Mouse (Mus musculus): ENCODE results near the gene Eps8l1.
"Not testable (repeated sequence)": the region's sequence is repeated elsewhere in the genome, so short reads cannot be mapped to it uniquely, and the experiment has no call there.

The Eps8l1 gene

DNA sequence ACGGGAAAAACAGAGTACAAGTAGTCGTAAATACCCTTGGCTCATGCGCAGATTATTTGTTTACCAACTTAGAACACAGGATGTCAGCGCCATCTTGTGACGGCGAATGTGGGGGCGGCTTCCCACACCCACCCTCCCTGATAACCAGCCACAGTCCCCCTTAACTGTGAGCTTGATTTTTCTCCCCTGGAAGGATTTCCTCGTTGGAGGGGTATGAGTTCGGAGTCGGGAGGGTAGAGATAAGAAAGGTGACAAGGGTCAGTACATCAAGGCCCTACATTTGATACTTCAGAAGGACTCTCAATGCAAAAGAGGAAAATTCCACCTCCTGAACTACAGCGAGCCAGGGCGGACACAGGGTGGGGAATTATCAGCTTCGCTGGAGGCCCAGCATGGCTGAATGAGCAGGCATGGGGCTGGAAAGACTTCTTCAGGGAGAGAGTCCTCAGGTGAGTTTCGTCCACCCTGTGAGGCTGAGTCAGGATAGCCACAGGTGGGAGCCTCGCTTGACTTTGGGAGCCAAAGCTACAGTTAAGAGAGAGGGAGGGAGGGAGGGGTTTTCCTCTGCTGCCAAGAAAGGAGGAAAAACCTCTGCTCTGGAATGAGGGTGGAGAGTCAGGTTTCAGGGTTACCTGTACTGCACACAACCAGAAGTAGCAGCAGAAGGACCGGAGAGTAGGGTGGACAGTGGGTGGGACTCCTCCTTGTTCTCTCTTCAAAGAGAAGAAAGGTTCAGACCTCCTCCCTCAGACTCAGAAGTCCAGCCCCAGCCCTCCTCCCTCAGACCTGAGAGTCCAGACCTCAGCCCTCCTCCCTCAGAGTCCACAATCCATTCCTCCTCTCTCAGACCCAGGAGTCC, at the start of gene Eps8l1:
Gene Eps8l1, plus strand, starts transcription at position 99 of the 859 bp plus-strand sequence.
- peak; percentile 39 for DNase-seq

DNA sequence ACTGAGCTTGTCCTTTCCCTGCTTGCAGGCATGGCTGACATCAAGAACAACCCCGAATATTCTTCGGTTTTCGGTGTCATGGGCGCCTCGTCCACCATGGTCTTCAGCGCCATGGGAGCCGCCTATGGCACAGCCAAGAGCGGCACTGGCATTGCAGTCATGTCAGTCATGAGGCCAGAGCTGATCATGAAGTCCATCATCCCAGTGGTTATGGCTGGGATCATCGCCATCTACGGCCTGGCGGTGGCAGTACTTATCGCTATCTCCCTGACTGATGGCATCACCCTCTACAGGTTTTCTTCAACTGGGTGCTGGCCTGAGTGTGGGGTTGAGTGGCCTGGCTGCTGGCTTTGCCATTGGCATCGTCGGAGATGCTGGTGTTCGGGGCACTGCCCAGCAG, 48.1 kb upstream of the Eps8l1 start:
- DNase-seq = not testable (repeated sequence)

DNA sequence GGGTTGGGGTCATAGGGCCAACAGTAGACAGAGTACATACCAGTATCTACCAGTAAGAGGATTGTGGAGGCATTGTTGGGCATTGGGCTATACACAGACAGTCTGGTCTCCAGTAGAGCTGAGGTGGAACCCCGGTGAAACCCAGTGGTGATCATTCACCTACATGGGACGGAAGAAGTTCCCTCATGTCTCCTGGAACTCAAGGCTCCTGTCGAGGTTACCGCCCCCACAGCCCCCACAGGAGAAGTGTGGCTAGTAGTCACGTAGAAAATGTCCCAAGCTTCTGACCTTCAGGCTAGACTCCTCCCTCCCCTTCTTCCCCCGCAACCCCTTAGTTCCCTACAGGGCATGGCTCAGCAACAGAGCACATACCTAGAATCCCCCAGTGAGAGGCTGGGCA, 40.8 kb upstream of the Eps8l1 start:
- no peak for DNase-seq

DNA sequence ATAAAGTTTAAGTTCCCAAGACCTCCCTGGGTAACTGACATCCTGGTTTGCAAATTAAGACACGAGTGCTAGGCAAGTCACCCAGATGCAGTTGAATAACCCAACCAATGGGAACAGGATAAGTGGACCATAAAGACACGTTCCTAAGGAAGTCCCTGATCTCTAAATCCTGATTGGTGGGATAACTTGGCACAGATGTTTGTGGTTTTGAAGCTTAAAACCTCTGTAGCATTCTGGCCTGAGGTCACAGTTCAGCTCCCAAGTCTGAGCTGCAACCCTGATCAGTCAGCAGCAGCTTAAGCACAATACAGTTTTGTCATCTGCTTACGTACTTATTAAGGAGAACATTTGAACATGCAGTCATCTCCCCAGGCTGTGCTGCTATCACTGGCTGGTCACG, 40.2 kb upstream of the Eps8l1 start:
- DNase-seq = no peak

DNA sequence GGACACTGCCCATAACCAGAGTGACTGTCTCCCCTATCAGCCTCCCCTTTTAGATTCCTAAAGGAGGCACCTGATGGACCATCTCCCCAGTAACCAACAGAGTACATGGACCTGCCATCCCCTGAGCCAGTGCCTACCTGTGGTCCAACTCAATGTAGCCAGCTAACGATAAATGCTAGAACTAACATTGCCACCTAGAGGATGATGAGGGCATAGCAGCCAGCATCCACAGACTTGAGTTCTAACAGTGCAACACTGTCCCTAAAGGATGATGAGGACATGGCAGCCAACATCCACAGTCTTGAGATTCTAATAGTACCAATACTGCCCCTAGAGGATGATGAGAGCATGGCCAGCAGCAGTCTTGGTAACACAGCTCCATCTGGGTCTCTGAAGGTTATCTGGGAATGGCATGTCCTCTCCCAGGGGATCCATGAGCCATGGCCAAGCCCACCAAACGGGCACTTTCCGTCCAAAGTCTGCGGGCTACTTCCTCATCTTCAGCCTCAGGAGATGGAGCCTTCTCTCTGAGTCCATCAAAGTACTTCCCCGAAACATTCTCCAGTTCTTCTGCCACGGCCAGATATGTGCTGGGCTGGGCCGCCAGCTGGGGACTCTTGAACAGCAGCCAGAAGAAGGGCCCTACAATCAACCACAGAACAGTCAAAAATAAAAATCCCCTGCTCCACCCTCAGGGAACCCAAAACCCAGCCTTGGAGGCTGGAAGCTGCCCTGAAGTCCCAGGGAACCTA, 33.1 kb upstream of the Eps8l1 start:
- DNase-seq = peak; percentile 94

DNA sequence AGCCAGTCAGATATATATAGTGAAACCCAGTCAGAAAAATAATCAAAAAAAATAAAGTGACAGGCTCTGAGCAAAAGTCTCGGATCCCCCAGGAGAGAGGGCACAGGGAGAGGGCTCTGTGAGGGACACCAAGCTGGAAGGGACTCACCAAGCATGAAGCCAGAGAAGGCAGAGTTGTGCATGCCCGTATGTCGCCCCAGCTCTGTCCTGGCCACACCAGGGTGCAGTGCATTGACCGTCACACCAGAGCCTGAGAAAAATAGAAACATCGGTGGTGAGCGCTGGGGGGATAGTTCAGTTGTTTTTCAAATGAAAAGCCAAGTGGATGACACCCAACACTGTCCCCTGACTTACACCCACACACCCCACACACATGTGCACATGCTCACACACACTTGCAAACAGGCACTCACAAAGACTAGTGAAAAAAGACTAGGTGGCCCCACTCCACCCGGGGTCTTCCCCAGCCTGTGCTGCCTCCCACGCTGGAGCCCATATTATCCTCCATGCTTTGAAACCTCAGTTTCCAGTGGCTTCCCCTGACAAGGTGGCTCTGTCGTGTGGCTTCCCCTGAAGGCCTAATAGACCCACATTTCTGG, 30.1 kb upstream of the Eps8l1 start:
- DNase-seq = no peak

DNA sequence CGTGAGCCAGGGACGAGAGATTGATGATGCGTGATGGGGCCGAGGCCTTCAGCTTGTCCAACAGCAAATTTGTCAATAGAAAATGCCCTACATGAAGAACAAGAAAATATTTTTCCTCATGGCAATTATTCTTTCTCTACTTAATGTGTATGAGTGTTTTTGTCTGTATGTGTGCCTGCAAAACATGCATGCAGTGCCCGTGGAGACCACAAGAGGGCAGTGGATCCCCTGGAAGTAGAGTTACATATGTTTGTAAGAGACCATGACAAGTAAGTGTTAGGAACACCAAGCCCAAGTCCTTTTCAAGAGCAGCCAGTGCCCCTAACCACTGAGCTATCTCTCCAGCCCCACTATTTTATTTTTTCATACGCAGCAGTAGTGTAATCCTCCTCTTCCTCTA, 28.9 kb upstream of the Eps8l1 start:
- DNase-seq = peak; percentile 86

DNA sequence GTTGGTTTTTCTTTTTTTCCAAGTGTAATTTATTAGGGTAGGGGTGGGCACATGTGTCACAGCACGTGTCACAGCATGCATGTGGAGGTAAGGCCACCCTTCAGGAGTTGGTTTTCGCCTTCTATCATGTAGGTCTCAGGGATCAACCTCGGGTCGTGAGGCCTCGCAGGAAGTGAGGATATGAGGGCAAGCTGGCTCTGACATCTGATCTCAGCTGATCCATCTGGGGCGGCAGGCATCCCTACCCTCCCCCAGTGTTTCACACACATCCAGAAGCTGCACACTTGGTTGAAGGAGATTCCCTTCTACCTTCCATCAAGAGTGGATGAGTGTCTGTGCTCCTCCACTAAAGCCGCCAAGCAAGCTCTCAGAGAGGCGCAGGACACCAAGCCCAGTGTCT, 28.4 kb upstream of the Eps8l1 start:
- DNase-seq = no peak

DNA sequence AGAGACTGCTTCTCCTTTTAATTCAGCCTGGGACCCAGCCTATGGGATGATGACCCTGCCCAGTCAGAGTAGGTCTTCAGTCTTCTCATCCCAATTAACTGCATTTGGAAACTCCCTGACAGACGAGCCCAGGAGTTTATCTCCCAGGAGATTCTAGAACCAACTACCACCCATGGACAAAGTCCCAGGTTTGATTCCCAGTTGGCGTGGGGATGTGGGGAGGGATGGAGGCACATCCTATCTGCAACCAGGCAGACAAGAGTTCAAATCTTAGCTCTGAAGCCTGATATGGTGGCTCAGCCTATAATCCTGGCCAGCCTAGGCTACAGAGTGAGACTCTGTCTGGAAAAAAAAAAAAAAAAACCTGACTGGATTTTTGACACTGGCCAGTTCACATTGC, 22.8 kb upstream of the Eps8l1 start:
- no peak for DNase-seq

DNA sequence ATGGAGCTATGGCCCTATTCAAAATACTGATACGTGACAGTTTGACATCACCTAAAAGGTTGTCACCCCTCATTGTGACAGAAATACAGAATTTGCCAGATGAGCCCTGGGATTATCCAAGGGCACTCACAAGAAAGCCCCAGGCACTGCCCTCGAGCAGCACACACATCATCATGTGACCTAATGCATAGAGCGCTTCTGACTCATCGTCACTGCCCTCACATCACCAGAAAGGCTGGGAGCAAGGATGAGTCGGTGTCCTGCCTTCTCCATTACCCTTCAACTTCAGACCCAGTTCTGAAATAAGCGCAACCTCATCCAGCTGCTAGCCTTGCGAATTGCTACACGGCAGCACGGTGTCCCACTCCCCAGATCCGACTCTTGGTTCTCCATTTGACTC, 19.9 kb upstream of the Eps8l1 start:
- no peak for DNase-seq

DNA sequence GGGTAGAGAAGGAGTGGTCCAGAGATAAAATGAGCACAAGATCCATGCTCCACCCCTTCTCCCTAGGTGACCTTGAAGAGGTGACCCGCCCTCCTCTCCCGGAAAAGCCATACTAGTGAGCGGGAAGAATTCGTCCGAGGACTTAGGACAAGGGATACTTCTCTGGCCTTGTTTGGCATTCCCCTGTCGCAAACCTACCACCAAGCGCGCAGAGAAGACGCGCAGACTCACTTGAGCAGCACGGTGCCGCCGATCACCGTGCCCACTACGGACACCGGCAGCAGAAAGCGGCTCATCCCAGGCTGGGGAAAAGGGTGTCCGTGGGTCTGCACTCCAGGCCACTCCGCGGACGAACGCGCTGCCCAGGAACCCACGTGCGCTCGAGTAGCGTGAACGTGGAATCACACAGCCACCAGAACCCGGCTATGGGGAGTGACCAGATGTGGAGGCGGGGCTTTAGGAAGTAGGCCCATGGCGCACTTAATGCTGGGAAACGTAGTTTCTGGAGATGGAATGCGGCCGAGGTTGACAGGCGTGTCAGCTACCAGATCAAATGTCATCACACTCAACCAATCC, 15.2 kb upstream of the Eps8l1 start, which contains the start of gene Rdh13:
Gene Rdh13, minus strand, starts transcription at position 434 of the 576 bp plus-strand sequence.
- peak; percentile 88 for DNase-seq

DNA sequence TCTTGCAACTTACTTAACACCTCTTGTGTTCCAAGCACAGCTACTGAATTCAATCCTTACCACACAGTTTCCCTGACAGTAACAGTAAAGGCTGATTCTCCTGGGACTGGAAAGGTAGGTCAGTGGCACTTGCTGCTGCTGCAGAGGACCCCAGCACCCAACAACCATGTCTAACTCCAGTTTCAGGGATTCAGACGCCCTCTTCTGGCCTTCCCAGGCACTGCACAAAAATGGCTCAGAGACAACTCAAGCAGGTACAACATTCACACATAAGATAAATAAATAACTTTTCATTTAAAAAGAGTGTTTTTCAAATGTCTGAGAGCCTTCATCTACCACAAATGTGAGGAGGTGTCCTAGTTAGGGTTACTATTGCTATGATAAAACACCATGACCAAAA, 13.3 kb upstream of the Eps8l1 start:
- DNase-seq = no peak

DNA sequence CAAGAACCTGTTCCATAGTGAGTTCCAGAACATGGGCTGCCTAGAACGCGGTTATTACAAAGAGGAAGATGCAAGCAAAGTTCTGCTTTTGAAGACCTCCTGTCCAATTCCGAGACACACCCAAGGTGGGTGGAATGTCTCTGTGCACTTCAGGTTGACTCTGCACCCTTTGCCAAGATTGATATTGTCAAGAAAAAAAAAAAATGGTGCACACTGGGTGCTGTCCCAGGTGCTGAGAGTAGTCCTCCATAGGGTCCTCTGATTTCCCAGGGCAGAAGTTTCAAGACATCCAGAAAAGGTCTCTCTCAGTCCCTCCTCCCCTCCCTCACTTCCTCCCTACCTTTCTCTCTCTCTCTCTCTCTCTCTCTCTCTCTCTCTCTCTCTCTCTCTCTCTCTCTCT, 12.0 kb upstream of the Eps8l1 start:
- DNase-seq = no peak

DNA sequence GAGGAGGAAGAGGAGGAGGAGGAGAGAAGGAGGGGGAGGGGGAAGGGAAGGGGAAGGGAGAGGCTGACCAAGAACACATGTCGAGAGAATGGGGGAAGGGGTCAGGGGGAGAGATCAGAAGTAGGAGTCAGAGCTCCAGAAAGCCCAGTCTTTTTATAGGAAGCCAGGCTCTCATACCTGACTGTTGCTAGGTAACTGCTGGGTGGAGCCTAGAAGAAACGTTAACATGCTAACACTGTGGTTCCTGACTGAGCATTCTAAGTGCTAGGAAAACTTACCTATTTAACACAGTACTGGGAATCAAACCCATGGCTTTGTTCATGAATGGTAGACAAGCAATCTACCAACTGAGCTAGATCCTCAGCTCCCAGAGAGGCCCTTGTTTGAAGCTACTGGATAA, 11.3 kb upstream of the Eps8l1 start:
- no peak for DNase-seq

DNA sequence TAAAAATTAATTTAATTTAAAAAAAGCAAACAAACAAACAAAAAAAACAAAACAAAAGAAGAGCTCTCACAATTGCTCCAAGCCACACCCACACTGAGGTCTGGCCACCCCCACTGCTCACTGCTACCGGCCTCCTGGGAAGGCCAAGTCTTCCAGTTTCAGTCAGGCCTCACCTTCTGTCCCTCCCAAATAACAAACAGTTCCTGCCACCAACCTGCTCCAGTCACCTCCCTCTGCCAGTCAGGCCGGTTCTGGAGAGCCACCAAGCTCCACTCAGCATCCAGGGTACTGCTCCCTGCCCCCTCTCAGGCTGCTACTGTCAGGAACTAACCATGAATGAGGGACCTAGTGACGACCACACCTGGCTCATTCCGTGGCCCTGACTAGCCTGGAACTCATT, 7.8 kb upstream of the Eps8l1 start:
- peak; percentile 51 for DNase-seq

DNA sequence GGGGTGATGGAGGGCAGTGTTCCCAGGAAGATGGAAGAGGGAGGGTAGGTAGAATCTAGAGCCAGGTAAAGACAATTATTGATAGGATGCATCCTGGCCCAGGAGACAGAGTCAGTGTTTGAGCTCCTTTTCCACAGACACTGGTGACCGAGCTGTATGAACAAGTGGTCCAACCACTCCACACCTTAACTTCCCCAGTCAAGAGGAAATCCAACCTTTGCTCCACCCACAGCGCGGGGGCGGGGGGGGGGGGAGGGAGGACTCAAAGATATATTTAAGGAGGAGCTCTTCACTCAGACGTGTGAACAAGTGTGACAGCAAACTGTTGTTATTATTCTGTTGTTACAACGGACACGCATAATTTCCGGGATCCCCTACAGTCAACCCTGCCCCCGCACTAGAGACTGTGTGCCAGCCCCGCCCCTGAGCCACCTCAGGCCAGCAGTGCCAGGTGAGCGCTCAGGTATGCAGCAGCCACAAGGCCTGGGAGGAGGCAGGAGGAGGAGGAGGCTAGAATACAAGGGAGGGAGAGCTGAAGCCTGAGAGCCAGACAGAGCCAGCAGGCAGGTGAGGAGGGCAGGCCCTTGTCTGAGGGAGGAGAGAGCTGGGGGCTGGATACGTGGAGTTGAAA, 3.8 kb downstream of the Eps8l1 start:
- DNase-seq = peak; percentile 74

DNA sequence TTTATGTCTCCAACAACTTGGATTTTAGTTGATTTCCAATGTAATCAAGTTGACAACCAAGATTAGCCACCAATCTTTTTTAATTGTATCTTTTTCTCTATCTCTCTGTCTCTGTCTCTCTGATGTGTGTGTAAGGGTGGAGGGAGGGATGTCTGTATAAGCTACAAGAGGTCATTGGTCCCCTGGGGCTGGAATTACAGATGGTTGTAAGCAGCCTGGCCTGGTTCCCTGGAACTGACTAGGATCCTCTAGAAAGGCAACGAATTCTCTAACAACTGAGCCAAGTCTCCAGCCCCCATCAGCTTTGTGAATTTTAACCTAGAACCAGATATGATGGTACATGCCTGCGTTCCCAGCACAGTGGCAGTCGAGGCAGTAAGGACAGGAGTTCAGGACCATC, 7.3 kb downstream of the Eps8l1 start:
- no peak for DNase-seq

DNA sequence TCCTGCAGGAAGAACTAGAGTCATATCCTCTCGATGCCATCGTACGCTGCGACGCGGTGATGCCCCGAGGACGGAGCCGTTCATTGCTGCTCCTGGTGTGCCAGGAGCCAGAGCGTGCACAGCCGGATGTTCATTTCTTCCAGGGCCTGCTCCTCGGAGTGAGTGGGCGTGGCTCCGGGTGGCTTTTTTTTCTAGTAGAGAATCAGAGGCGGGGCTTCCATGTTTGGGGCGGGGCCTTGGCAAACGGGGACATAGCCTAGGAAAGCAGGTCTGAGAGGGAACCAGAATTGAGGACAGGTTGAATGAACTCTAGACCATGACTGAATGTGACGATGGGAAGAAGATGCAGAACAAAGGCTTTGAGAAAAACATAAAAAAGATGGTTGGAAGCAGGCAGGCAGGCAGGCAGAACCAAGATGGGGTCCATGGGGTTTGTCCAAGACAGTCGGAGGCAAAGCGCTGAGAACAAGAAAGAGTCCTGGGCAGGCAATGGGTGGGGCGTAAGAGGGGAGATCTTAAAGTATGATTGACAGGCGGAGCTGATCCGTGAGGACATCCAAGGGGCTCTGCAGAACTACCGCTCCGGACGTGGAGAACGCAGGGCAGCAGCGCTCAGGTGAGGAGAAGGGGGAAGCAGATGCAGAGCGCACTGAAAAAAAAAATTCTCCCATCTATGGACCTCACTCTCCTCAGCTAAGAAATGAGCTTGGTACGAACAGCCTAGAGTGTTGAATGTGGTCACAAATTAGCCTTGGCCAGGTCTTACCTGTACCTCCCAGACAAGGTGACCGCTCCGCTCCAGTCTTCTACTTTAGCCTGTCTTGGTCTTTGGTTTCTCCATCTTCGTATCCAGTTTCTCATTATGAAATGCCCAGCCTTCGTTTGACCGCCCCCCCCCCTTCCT, 10.1 kb downstream of the Eps8l1 start:
- DNase-seq = peak; percentile 80

DNA sequence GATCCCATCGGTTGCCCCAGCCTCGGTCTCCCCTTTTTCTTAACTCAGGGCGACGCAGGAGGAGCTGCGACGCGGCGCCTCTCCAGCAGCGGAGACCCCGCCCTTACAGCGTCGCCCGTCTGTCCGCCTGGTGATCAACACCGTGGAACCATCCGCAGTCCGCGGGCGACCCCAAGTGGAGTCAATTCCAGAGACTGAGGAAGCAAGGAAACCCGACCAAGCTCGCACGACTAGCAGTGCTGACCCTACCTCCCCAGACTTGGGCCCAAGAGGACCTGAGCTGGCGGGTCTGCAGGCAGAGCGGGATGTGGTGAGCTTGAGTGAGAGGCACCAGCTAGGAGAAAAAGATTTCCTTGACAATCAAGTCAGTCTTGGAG, 10.7 kb downstream of the Eps8l1 start:
- DNase-seq = peak; percentile 89

DNA sequence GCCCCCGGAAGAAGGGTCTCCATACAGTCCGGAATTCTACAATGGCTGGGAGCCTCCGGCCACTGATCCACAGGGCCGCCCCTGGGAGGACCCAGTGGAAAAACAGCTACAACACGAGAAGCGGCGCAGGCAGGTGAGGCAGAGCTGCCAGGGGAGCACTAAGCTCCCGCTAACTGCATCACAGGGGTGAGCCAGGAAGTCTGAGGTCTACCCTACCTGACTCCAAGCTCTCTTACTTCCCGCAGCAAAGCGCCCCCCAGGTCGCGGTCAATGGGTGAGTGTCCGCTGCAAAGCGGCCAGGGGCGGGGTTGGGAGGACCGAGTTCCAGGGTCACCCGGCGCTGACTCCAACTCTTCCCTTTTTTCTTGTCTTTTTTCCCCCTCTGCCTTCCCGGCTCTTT, 13.5 kb downstream of the Eps8l1 start:
- no peak for DNase-seq

DNA sequence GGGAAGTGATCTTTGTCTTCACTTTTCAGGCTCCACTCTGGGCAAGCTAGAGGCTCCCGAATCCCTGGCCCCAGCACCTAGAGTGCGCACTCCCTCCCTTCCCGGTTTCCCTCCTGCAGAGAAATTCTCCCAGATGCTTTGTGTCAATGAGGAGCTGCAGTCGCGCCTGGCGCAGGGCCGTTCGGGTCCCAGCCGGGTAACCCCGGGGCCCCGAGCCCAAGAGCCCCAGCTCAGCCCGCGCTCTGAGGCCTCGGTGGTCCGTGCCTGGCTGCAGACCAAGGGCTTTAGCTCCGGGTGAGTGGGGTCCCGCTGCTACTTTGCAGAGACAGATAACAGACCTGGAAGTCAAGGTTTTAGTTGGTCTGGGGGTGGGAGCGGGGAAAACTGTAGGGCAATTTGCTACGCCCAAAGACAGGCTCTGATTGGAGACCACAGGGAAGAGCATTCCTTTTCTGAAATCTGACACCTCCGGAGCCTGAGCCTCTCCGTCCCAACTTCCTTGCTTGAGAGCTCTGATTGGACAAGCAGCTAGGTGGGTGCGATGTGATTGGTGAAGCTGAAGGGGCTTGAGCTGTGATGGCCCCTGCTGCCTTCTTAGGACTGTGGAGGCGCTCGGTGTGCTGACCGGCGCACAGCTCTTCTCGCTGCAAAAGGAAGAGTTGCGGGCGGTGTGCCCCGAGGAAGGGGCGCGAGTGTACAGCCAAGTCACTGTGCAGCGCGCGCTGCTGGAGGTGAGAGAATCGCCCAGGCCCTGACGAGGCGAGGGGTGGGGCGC, 17.7 kb downstream of the Eps8l1 start:
- peak; percentile 77 for DNase-seq
